Comparison of ENCODE assay signal across 21 mouse cellular contexts in genomic region chr12:107884330-107885065, GRCm38 (mm10).
A peak's percentile ranks its signal among the peaks of the same experiment; 100 is the strongest.
DNase-seq lines count a peak whose midpoint lies in the region; ATAC-seq and TF ChIP-seq lines count a peak whose summit lies in the region.
"Had no signal": no experiment of that assay in that cellular context is flagged by ENCODE, and none has a peak within 500 bp of the region (broad histone marks: within the 10 kb centered on the region; RNA-seq: fewer than 3 reads in every experiment).

No protein-coding gene starts in this region.

- H3K9me3 ChIP-seq in forebrain, embryonic 16.5 days (ENCODE audit: control insufficient read depth, low read length) = no peaks in the 10 kb centered on the region
- H3K9me3 ChIP-seq in forebrain, embryonic 12.5 days = no peaks in the 10 kb centered on the region
- H3K9me3 ChIP-seq: embryonic facial prominence, embryonic 15.5 days; heart, embryonic 13.5 days; midbrain, embryonic 15.5 days had no signal

- peak; percentile 37 for DNase-seq in ES-CJ7 (ENCODE audit: low read depth, low spot score)
- DNase-seq in brain, embryonic 14.5 days (ENCODE audit: low read depth) = peak; percentile 29
- DNase-seq in thymus, postnatal 14 days = peak; percentile 59
- no peak for DNase-seq in kidney, adult 18-20 months
- DNase-seq in gastrocnemius, adult 2 months = no peak
- DNase-seq: adrenal gland, adult 8-10 months; cerebellum, adult 11 months; cerebellum, postnatal 14 days; kidney, adult 9 months; left cerebral cortex, postnatal 4 days; liver; right cerebral cortex, postnatal 25 days had no signal

- intact Hi-C loops in gastrocnemius, adult 2 months (cut with DNase I) = no loop called here

- no peak overlapping the region for H3K4me3 ChIP-seq in forebrain, embryonic 16.5 days (replicated peaks; ENCODE audit: low read length)
- H3K4me3 ChIP-seq in forebrain, embryonic 12.5 days (replicated peaks) = no peak overlapping the region
- H3K4me3 ChIP-seq in gastrocnemius, adult 2 months = no peak overlapping the region
- H3K4me3 ChIP-seq: embryonic facial prominence, embryonic 15.5 days; heart, embryonic 13.5 days; left cerebral cortex, adult 2 months; midbrain, embryonic 15.5 days had no signal

- no peak for TF ChIP-seq CTCF in brain, embryonic 14.5 days (IDR thresholded peaks at IDR 0.05; ENCODE audit: borderline replicate concordance, extremely low read depth, insufficient read depth, insufficient read length)
- TF ChIP-seq CTCF in gastrocnemius, adult 2 months (IDR thresholded peaks at IDR 0.05) = no peak

- peaks cover 22% of the 10 kb centered on the region for H3K4me1 ChIP-seq in forebrain, embryonic 16.5 days (replicated peaks; ENCODE audit: control insufficient read depth, insufficient read depth, low read length)
- H3K4me1 ChIP-seq in forebrain, embryonic 12.5 days = peaks cover 40% of the 10 kb centered on the region
- H3K4me1 ChIP-seq: midbrain, embryonic 15.5 days had no signal

- WGBS in forebrain, embryonic 16.5 days = 59% methylated on average over 6 of the region's 6 CpGs
- WGBS in forebrain, embryonic 12.5 days = 61% methylated on average over 6 of the region's 6 CpGs

- no peak overlapping the region for H3K27ac ChIP-seq in forebrain, embryonic 16.5 days (ENCODE audit: low read length)
- no peak overlapping the region for H3K27ac ChIP-seq in forebrain, embryonic 12.5 days
- no peak overlapping the region for H3K27ac ChIP-seq in gastrocnemius, adult 2 months
- H3K27ac ChIP-seq: embryonic facial prominence, embryonic 15.5 days; heart, embryonic 13.5 days; left cerebral cortex, adult 2 months; midbrain, embryonic 15.5 days had no signal

- H3K9ac ChIP-seq in forebrain, embryonic 16.5 days (replicated peaks; ENCODE audit: low read depth, low read length) = no peak overlapping the region
- H3K9ac ChIP-seq in forebrain, embryonic 12.5 days = no peak overlapping the region
- H3K9ac ChIP-seq: embryonic facial prominence, embryonic 15.5 days; heart, embryonic 13.5 days; midbrain, embryonic 15.5 days had no signal

- H3K27me3 ChIP-seq in forebrain, embryonic 16.5 days (replicated peaks; ENCODE audit: control insufficient read depth, insufficient read depth, low read length) = no peaks in the 10 kb centered on the region
- peaks cover 13% of the 10 kb centered on the region; the same call in 1 of the 2 replicates for H3K27me3 ChIP-seq in forebrain, embryonic 12.5 days
- H3K27me3 ChIP-seq: CH12.LX; embryonic facial prominence, embryonic 15.5 days; midbrain, embryonic 15.5 days had no signal

- H3K36me3 ChIP-seq in forebrain, embryonic 16.5 days (ENCODE audit: control insufficient read depth, insufficient read depth) = no peaks in the 10 kb centered on the region
- no peaks in the 10 kb centered on the region for H3K36me3 ChIP-seq in forebrain, embryonic 12.5 days (replicated peaks)
- H3K36me3 ChIP-seq: embryonic facial prominence, embryonic 15.5 days; heart, embryonic 13.5 days; midbrain, embryonic 15.5 days had no signal

- H3K4me2 ChIP-seq in forebrain, embryonic 16.5 days (ENCODE audit: low read length) = no peak overlapping the region
- no peak overlapping the region for H3K4me2 ChIP-seq in forebrain, embryonic 12.5 days
- H3K4me2 ChIP-seq: embryonic facial prominence, embryonic 15.5 days; heart, embryonic 13.5 days; midbrain, embryonic 15.5 days had no signal

- ATAC-seq in forebrain, embryonic 16.5 days = peak; percentile 39; the same call in 1 of the 2 replicates
- no peak for ATAC-seq in forebrain, embryonic 12.5 days (ENCODE audit: low FRiP score)
- ATAC-seq: hindbrain, embryonic 16.5 days; lung, postnatal 0 days; midbrain, embryonic 15.5 days had no signal

- TF ChIP-seq POLR2A in brain, embryonic 14.5 days (IDR thresholded peaks at IDR 0.05; ENCODE audit: borderline replicate concordance, extremely low read depth, insufficient read depth, insufficient read length, poor library complexity, severe bottlenecking) = no peak

Comparison
In these comparisons a context has a peak if more than half of its experiments do, and no peak if none do; other contexts are left out.
1. DNase-seq: peak in ES-CJ7 (single experiment), brain, embryonic 14.5 days (single experiment) and thymus, postnatal 14 days (single experiment); none in kidney, adult 18-20 months (single experiment) and gastrocnemius, adult 2 months (single experiment).